Mouse (Mus musculus) cerebellum, postnatal 4 days (tissue): ENCODE data around the gene Zfp62.

Source experiments
- DNase-seq, 2 experiments: peaks; one replicate each; pipeline ENCODE4 v3.0.0; 2022; ENCODE audit warnings: low spot score in 2 of 2, mixed read lengths in 1 of 2

The Zfp62 gene

GRCm38 (mm10) chr11:49203771-49204497 lies 842 bp downstream of the Zfp62 start:
- DNase-seq = peak in 1 of 2 experiments; percentile 52

GRCm38 (mm10) chr11:49205080-49205590 lies 2.0 kb downstream of the Zfp62 start:
- DNase-seq = no peak

- no peak for DNase-seq
Measured at GRCm38 (mm10) chr11:49207495-49207894, 4.4 kb downstream of the Zfp62 start.

- DNase-seq = no peak
Measured at GRCm38 (mm10) chr11:49212577-49212976, 9.5 kb downstream of the Zfp62 start.

- no peak for DNase-seq
Measured at GRCm38 (mm10) chr11:49213505-49213904, 10.4 kb downstream of the Zfp62 start.

- DNase-seq = no peak
Measured at GRCm38 (mm10) chr11:49219271-49219670, 16.2 kb downstream of the Zfp62 start.

- DNase-seq = no peak
Measured at GRCm38 (mm10) chr11:49224455-49224854, 21.4 kb downstream of the Zfp62 start.

- no peak for DNase-seq
Measured at GRCm38 (mm10) chr11:49232781-49233180, 29.7 kb downstream of the Zfp62 start.

- no peak for DNase-seq
Measured at GRCm38 (mm10) chr11:49235459-49236207, 32.5 kb downstream of the Zfp62 start.

- DNase-seq = no peak
Measured at GRCm38 (mm10) chr11:49236891-49237290, 33.8 kb downstream of the Zfp62 start.

GRCm38 (mm10) chr11:49237532-49237931 lies 34.4 kb downstream of the Zfp62 start:
- DNase-seq = no peak

- DNase-seq = no peak
Measured at GRCm38 (mm10) chr11:49240310-49240709, 37.2 kb downstream of the Zfp62 start.

GRCm38 (mm10) chr11:49240874-49241273 lies 37.8 kb downstream of the Zfp62 start:
- no peak for DNase-seq

- no peak for DNase-seq
Measured at GRCm38 (mm10) chr11:49241471-49241870, 38.4 kb downstream of the Zfp62 start.

GRCm38 (mm10) chr11:49242944-49243626 lies 40.0 kb downstream of the Zfp62 start:
- no peak for DNase-seq

GRCm38 (mm10) chr11:49243727-49244594 lies 40.9 kb downstream of the Zfp62 start, which contains the start of gene Mgat1:
TSS of gene Mgat1 (plus strand) at chr11:49244191.
- DNase-seq = peak; percentile 80 to 89

- no peak for DNase-seq
Measured at GRCm38 (mm10) chr11:49244595-49244930, 41.5 kb downstream of the Zfp62 start.

GRCm38 (mm10) chr11:49245176-49245575 lies 42.1 kb downstream of the Zfp62 start:
- no peak for DNase-seq

- DNase-seq = no peak
Measured at GRCm38 (mm10) chr11:49245634-49246415, 42.7 kb downstream of the Zfp62 start.

GRCm38 (mm10) chr11:49246523-49246922 lies 43.4 kb downstream of the Zfp62 start:
- DNase-seq = no peak

- DNase-seq = no peak
Measured at GRCm38 (mm10) chr11:49247255-49247654, 44.2 kb downstream of the Zfp62 start.
